Mouse (Mus musculus) forebrain, postnatal 0 days (tissue): ENCODE measurements around the gene Adamts3. TPM values are rescaled to one million over a fixed set of nuclear protein-coding genes. Genes with fewer than 3 reads are reported as not detected.

Source experiments
- ATAC-seq: fragments of 200-750 bp; cut with Nextera tagmentation; 2 replicates; pipeline ENCODE4 v1.8.0; 2017; ENCODE audit warnings: mild to moderate bottlenecking, moderate library complexity
- DNase-seq: peaks from one replicate; pipeline ENCODE4 v3.0.0-alpha.2; 2015
- H3K27ac ChIP-seq: fragments of 300-500 bp; sonication (generic); 2 replicates; pipeline ENCODE4 v1.5.1; 2014; ENCODE audit warnings: low read depth, mild to moderate bottlenecking, antibody characterized with exemption, low read length, moderate library complexity, mixed read lengths
- H3K27me3 ChIP-seq: fragments of 300-500 bp; sonication (generic); 2 replicates; pipeline ENCODE4 v1.6.1; 2014; ENCODE audit warnings: mild to moderate bottlenecking, low read length, mixed read lengths; ENCODE audit not compliant: insufficient read depth
- H3K36me3 ChIP-seq: fragments of 300-500 bp; sonication (generic); 2 replicates; pipeline ENCODE4 v1.6.1; 2014; ENCODE audit warnings: mild to moderate bottlenecking, moderate library complexity; ENCODE audit not compliant: insufficient read depth
- H3K4me1 ChIP-seq: fragments of 300-500 bp; sonication (generic); 2 replicates; pipeline ENCODE4 v1.6.1; 2014; ENCODE audit warnings: antibody characterized with exemption; ENCODE audit not compliant: insufficient read depth
- H3K4me2 ChIP-seq: fragments of 300-500 bp; sonication (generic); 2 replicates; pipeline ENCODE4 v1.6.1; 2014; ENCODE audit warnings: low read depth, mild to moderate bottlenecking, moderate library complexity
- H3K4me3 ChIP-seq: fragments of 300-500 bp; sonication (generic); 2 replicates; pipeline ENCODE4 v1.5.1; 2014; ENCODE audit warnings: low read depth, low read length, mixed read lengths
- H3K9ac ChIP-seq: fragments of 300-500 bp; sonication (generic); 2 replicates; pipeline ENCODE4 v1.6.1; 2014; ENCODE audit warnings: mild to moderate bottlenecking
- H3K9me3 ChIP-seq: fragments of 300-500 bp; sonication (generic); 2 replicates; pipeline ENCODE4 v1.6.1; 2016; ENCODE audit warnings: low read length
- CTCF ChIP-seq: sonication (generic); IDR thresholded peaks from 2 replicates; pipeline ENCODE4 v1.5.1; 2016; ENCODE audit warnings: antibody characterized with exemption, control low read depth, low read depth
- WGBS: fragments of 180-500 bp; shearing (Covaris S2); extraction: QIAGEN DNeasy Blood & Tissue Kit; methylation state at CpG from one replicate; pipeline ENCODE4 v1.1.7; 2014; 5-methylcytosine and 5-hydroxymethylcytosine counted together
- polyA plus RNA-seq: library from polyadenylated mRNA; unstranded; fragments of >200 nt; fragmentation: Nextera tagmentation; extraction: Ambion mirVana; gene quantifications from 2 replicates; pipeline ENCODE4 v1.2.1, GENCODE M21; 2015
- total RNA-seq: library from RNA; depleted of rRNA; stranded (reverse); fragments of >200 nt; gene quantifications from 2 replicates; pipeline ENCODE4 v1.2.3, GENCODE M21; 2014

The Adamts3 gene
- total and polyA plus RNA-seq, 2 experiments from 2014 or later, result 5.8 to 27.0 TPM

DNA sequence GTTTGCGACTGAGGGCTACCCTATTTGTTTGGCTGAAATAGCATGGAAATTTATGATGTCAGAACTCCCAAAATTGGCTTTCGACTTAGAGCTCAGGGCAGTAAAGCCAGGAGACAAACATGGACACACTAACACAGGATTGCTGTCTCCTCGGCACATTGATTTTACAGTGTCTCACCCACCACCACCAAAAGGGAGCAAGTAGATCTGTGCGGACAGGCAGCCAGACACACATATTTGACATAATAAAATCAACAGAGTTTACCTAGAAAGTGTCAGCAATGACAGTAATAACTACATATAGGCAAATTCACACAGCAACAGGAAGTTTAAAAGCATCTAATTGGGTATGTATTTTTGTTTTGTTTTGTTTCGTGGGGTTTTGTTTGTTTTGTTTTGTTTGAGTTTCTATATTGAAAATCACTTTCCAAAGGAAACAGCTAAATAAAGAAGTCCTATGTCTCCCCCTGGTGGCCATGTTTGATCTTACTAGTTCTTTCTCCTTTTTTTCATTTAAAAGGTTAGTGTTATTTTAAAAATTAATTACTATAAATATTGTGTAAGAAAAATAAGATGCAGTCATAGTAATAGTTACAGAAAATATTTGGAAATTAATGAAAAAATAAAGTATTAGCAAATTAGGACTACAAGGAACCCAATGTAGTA lies 203.1 kb downstream of the Adamts3 start:
- WGBS, result 61% methylated on average over 5 of the region's 5 CpGs
- H3K9me3 ChIP-seq, result no peaks in the 10 kb centered on the region
- ATAC-seq, result no peak
- TF ChIP-seq CTCF, result peak; percentile 65
- H3K4me3 ChIP-seq, result no peak overlapping the region
- no peak overlapping the region for H3K4me2 ChIP-seq
- DNase-seq, result peak; percentile 88
- peaks cover 4% of the 10 kb centered on the region; the same call in 1 of the 2 replicates for H3K36me3 ChIP-seq
- no peak overlapping the region for H3K27ac ChIP-seq
- no peaks in the 10 kb centered on the region for H3K4me1 ChIP-seq
- H3K27me3 ChIP-seq, result no peaks in the 10 kb centered on the region
- H3K9ac ChIP-seq, result no peak overlapping the region

DNA sequence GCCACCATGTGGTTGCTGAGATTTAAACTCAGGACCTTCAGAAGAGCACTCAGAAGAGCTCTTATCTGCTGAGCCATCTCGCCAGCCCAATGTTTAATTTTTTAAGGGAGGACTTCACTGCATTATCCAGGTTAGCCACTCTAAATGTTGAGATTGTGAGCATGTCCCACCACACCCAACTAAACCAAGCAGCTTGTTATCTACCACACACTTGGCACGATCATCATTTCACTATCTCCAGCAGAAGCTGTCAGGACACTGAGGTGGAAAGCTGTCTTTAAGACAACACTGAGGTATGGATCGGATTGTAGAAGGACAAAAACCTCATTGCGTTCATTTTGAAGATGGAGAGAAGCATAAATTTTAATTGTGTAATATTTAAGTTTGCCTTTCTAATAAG lies 205.0 kb downstream of the Adamts3 start:
- ATAC-seq (no peak), DNase-seq (no peak)
- Histone ChIP-seq H3K4me3 (no peak overlapping the region), H3K4me1 (no peaks in the 10 kb centered on the region), H3K9me3 (no peaks in the 10 kb centered on the region), H3K27ac (no peak overlapping the region), H3K9ac (no peak overlapping the region), H3K4me2 (no peak overlapping the region), H3K27me3 (no peaks in the 10 kb centered on the region), H3K36me3 (peaks cover 4% of the 10 kb centered on the region; the same call in 1 of the 2 replicates)
- WGBS, result 94% methylated on average over 4 of the region's 4 CpGs
- no peak for TF ChIP-seq CTCF

DNA sequence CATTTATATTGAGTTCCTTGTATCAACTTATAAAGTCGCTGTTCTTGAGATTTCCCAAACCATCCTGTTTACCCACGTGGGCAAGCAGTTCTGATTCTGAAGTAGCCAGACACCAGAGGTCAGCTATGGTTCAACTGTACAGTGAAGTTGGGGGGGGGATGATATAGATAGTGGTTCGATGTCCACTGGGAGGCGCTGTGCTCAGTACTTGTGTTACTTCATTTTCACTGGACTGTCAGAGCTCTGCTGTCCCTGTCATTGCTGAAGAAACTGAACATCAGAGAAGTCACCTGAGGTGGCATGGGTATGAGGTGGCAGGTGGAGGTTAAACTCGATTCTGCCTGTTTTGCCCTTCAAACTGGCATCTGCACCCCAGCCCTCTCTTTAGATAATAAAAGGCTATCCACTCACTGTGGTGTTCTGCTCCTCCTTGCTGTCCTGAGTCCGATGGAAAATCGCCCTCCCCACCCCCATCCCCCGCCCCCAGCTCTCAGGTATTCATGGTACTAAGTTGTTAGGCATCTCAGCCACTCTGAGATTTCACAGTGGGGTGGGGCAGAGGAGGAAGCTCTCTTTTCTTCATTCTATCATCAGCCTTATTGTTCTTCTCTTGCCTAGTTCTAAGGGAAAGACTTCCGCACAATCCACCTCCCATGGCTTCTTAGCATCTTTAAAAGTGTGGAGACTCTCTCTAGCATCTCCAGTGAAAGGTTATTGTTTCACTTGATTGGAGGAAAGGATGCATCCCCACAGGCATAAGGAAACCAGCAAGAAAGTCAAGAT lies 208.9 kb downstream of the Adamts3 start:
- no peaks in the 10 kb centered on the region for H3K27me3 ChIP-seq
- WGBS, result 83% methylated on average over 9 of the region's 9 CpGs
- no peak overlapping the region for H3K4me2 ChIP-seq
- no peaks in the 10 kb centered on the region for H3K4me1 ChIP-seq
- TF ChIP-seq CTCF, result 0 out of 2 replicates have a peak, but pooled peaks have one; percentile 12
- no peak overlapping the region for H3K9ac ChIP-seq
- no peak for DNase-seq
- peaks cover 4% of the 10 kb centered on the region; the same call in 1 of the 2 replicates for H3K36me3 ChIP-seq
- H3K27ac ChIP-seq, result no peak overlapping the region
- no peak for ATAC-seq
- H3K4me3 ChIP-seq, result no peak overlapping the region
- no peaks in the 10 kb centered on the region for H3K9me3 ChIP-seq

DNA sequence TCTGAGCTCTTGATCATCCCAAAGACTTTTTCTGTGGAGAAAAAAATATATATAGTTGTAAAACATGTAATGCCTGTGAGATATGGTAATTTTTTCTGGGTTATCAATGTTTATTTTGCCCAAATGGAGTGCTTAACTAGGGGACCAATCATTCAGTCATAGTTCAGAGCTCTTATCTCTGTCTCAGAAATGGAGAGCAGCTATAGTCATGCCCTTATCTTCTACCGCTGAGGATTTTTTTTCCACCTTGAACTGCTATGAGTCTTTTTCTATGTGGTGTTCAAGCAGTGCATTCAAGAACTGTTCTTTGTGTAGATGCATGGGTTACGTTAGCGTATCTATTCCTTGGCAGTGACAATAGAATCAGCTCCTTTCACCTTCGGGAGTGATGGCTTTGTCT lies 210.2 kb downstream of the Adamts3 start:
- WGBS, result 67% methylated on average over 4 of the region's 4 CpGs
- Histone ChIP-seq H3K27ac (no peak overlapping the region), H3K4me1 (no peaks in the 10 kb centered on the region), H3K9me3 (no peaks in the 10 kb centered on the region), H3K9ac (no peak overlapping the region), H3K4me3 (no peak overlapping the region), H3K4me2 (no peak overlapping the region), H3K36me3 (peaks cover 4% of the 10 kb centered on the region; the same call in 1 of the 2 replicates), H3K27me3 (no peaks in the 10 kb centered on the region)
- DNase-seq (no peak), ATAC-seq (no peak)
- no peak for TF ChIP-seq CTCF

DNA sequence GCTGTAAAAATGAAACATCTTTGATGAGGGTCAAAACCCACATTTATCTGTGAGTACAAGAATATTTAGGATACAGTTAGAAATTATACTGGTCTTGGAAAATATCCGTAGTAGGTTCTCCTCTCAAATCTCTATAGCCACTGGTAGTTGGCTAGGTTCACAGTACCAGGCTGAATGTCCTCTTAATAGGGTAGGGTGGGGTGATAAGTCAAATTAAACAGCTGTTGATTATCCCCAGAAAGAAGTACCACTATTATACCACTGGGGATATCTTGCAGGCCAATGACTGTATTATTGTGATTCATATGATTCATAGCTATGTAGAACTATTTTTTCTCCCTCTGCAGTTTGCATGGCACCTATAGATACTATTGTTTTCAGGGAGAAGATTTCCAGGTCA lies 228.8 kb downstream of the Adamts3 start:
- DNase-seq (no peak), ATAC-seq (no peak)
- no peak for TF ChIP-seq CTCF
- H3K9ac ChIP-seq, result no peak overlapping the region
- H3K9me3 ChIP-seq, result no peaks in the 10 kb centered on the region
- H3K4me2 ChIP-seq, result no peak overlapping the region
- no peaks in the 10 kb centered on the region for H3K4me1 ChIP-seq
- H3K4me3 ChIP-seq, result no peak overlapping the region
- no peak overlapping the region for H3K27ac ChIP-seq
- no peaks in the 10 kb centered on the region for H3K36me3 ChIP-seq
- no peaks in the 10 kb centered on the region for H3K27me3 ChIP-seq
- WGBS, result 95% methylated on average over 1 of the region's 1 CpGs

DNA sequence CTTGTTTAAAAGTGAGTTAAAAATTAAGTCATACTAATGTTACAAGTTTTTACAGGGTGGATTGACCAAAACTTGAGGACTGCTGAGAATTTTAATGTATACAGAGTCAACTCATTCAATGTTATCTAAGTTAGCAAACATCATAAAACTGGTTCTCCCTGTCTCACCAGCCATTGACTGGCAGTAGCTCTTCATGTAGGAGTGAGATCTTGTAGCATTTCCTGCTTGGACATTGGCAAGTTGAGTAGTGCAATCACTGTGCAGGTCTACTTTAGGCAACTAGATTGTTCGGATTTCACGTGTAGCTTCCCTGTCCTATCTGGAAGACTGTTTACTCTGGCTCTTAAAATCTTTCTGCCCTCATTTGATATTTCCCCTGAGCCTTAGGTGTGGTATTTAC lies 229.3 kb downstream of the Adamts3 start:
- Histone ChIP-seq H3K27ac (no peak overlapping the region), H3K4me2 (no peak overlapping the region), H3K9ac (no peak overlapping the region), H3K36me3 (no peaks in the 10 kb centered on the region), H3K4me1 (no peaks in the 10 kb centered on the region), H3K9me3 (no peaks in the 10 kb centered on the region), H3K4me3 (no peak overlapping the region), H3K27me3 (no peaks in the 10 kb centered on the region)
- no peak for DNase-seq
- WGBS, result 91% methylated on average over 2 of the region's 2 CpGs
- no peak for ATAC-seq
- no peak for TF ChIP-seq CTCF

DNA sequence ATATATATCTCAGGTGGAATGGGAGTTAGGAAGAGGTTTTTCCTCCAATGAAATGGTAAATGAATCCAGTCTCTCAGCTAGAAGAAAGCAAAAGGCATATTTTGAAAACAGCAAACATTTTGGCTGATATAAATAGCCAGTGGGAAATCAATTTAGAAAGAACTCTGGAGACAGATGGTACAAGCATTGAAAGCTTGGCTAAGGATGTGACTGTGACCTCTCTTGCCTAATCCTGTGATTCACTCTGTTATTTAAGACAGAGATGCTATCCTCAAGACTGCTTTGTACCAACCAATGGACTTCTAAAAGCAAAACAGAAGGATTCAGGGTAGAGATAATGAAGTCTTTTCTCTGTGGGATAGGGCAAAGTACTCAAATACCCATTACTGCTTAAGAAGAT lies 236.2 kb downstream of the Adamts3 start:
- no peaks in the 10 kb centered on the region for H3K36me3 ChIP-seq
- no peaks in the 10 kb centered on the region for H3K4me1 ChIP-seq
- no peaks in the 10 kb centered on the region for H3K27me3 ChIP-seq
- H3K9ac ChIP-seq, result no peak overlapping the region
- TF ChIP-seq CTCF, result no peak
- no peak overlapping the region for H3K4me2 ChIP-seq
- no peaks in the 10 kb centered on the region for H3K9me3 ChIP-seq
- no peak overlapping the region for H3K4me3 ChIP-seq
- ATAC-seq, result no peak
- no peak overlapping the region for H3K27ac ChIP-seq
- no peak for DNase-seq
